Mouse (Mus musculus): ENCODE measurements around the gene Hapln4. TPM values are rescaled to one million over a fixed set of nuclear protein-coding genes. Genes with fewer than 3 reads are reported as not detected.
"Not testable (repeated sequence)": the region's sequence is repeated elsewhere in the genome, so short reads cannot be mapped to it uniquely, and the experiment has no call there.

The Hapln4 gene
- total RNA-seq (2021) = 10 to 100 TPM; 73.7 to 91.3 TPM

- peak in 1 of 2 experiments; percentile 53 for DNase-seq
Observed at GRCm38 (mm10) chr8:70083285-70083684, at the start of gene Hapln4. TSS of gene Hapln4 (plus strand) at chr8:70083457.

- DNase-seq = no peak
Observed at GRCm38 (mm10) chr8:70037994-70038393, 45.3 kb upstream of the Hapln4 start.

GRCm38 (mm10) chr8:70041885-70042546 is 41.2 kb upstream of the Hapln4 start:
- no peak for DNase-seq

- DNase-seq = peak; percentile 94 to 96
Observed at GRCm38 (mm10) chr8:70042583-70043455, 40.4 kb upstream of the Hapln4 start, which contains the start of the genes Mau2 and Sugp1. TSS of gene Mau2 (minus strand) at chr8:70042734. TSS of gene Sugp1 (plus strand) at chr8:70042813.

- DNase-seq = no peak
Observed at GRCm38 (mm10) chr8:70043996-70044395, 39.3 kb upstream of the Hapln4 start.

- no peak for DNase-seq
Observed at GRCm38 (mm10) chr8:70049662-70050061, 33.6 kb upstream of the Hapln4 start.

- not testable (repeated sequence) for DNase-seq
Observed at GRCm38 (mm10) chr8:70050434-70050833, 32.8 kb upstream of the Hapln4 start.

GRCm38 (mm10) chr8:70057721-70058120 is 25.5 kb upstream of the Hapln4 start:
- DNase-seq = no peak

GRCm38 (mm10) chr8:70071836-70072440 is 11.3 kb upstream of the Hapln4 start:
- DNase-seq = no peak

- no peak for DNase-seq
Observed at GRCm38 (mm10) chr8:70072441-70073069, 10.7 kb upstream of the Hapln4 start, which contains the start of gene Tm6sf2. TSS of gene Tm6sf2 (plus strand) at chr8:70072924.

GRCm38 (mm10) chr8:70073120-70073519 is 10.1 kb upstream of the Hapln4 start:
- no peak for DNase-seq

GRCm38 (mm10) chr8:70073682-70074081 is 9.6 kb upstream of the Hapln4 start:
- no peak for DNase-seq

GRCm38 (mm10) chr8:70081976-70082375 is 1.3 kb upstream of the Hapln4 start:
- no peak for DNase-seq

- no peak for DNase-seq
Observed at GRCm38 (mm10) chr8:70084191-70085065, 1.2 kb downstream of the Hapln4 start.

GRCm38 (mm10) chr8:70086151-70086550 is 2.9 kb downstream of the Hapln4 start:
- DNase-seq = no peak

GRCm38 (mm10) chr8:70087237-70087636 is 4.0 kb downstream of the Hapln4 start:
- no peak for DNase-seq

- peak; percentile 72 to 75 for DNase-seq
Observed at GRCm38 (mm10) chr8:70087836-70088650, 4.8 kb downstream of the Hapln4 start.

- no peak for DNase-seq
Observed at GRCm38 (mm10) chr8:70089296-70089960, 6.2 kb downstream of the Hapln4 start.

- DNase-seq = no peak
Observed at GRCm38 (mm10) chr8:70092786-70093185, 9.5 kb downstream of the Hapln4 start.

- DNase-seq = no peak
Observed at GRCm38 (mm10) chr8:70099276-70099675, 16.0 kb downstream of the Hapln4 start.
